Mouse (Mus musculus): ENCODE results near the gene Tnf.

Tnf gene

DNA sequence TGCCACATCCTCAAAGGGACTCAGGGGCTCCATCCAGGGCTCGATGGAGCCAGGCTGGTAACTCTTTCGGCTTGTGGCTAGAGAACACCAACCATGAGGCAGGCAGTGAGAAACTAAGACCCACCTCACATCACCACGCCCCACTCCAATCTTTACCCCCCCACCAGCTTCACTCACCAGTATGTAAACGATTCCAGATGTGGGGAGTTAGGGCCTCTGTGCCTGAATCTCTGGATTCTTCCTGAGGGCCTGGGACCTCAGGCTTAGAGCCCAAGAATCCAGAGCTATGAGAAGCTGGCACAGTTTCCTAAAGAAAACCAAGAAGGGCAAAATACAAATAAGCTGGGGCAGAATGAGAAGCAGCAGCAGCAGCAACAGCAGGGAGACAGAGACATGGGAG lies 47.9 kb downstream of the Tnf start:
- DNase-seq (ENCODE audit: low spot score) = no peak

DNA sequence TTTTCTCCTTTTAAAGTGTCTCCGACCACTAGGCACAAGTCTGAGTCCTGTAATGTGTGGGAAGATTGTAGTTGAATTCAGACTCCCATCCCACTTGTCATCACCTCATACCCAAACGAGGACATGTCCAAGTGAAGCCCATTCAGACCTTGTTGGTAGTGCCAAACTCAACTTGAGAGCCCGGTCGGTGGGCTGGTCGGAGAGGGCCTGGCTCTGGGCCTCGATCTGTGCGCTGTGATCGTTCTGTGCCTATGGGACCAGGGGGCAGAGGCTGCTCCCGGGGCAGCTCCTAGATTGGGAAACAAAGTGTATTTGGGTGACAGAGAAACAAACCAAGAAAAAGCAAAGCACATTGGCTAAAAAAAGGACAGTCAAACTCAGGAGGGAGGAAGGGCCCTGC lies 48.7 kb downstream of the Tnf start:
- DNase-seq (ENCODE audit: low spot score) = no peak

DNA sequence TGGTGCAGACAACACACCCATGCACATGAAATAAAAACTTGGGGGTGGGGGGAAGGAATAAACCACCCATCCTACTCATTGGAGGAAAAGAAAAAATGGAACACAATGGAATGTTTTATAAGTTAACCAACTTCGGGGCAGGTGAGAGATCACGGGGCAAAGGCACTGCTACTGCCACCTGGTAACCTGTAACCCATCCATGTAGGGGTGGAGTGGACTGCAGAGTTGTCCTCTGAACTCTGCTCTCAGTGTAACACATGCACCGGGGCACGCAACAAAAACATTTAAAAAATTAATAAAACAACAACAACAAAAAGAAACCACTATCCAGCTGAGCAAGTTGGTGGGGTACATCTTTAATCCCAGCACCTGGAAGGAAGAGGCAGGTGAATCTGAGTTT lies 49.7 kb downstream of the Tnf start:
- no peak for DNase-seq (ENCODE audit: low spot score)

All from embryo, embryonic 10.5 days (tissue).